Mouse (Mus musculus): ENCODE data around the gene Ptpru. TPM values are rescaled to one million over a fixed set of nuclear protein-coding genes. Genes with fewer than 3 reads are reported as not detected.

The Ptpru gene
- polyA plus RNA-seq, 1 experiment from 2014 or later = 7.6 TPM

Other genes starting within 250 kb of the Ptpru start
- gene Mecr, start 5.2 kb upstream of the Ptpru start, polyA plus RNA-seq (2016; fragmentation: Nextera tagmentation; extraction: Ambion mirVana) = 45.9 and 52.5 TPM in 2 replicates
- gene Srsf4, start 35.3 kb upstream of the Ptpru start, polyA plus RNA-seq (2016; fragmentation: Nextera tagmentation; extraction: Ambion mirVana) = 81.0 and 96.1 TPM in 2 replicates
- gene Tmem200b, start 83.5 kb upstream of the Ptpru start, polyA plus RNA-seq (2016; fragmentation: Nextera tagmentation; extraction: Ambion mirVana) = 2.1 and 3.5 TPM in 2 replicates
- 0.10 TPM in 1 of 2 replicates, not detected in the other for gene Gm10300, start 236.4 kb upstream of the Ptpru start, polyA plus RNA-seq (2016; fragmentation: Nextera tagmentation; extraction: Ambion mirVana)
- gene Epb41, start 237.0 kb upstream of the Ptpru start, polyA plus RNA-seq (2016; fragmentation: Nextera tagmentation; extraction: Ambion mirVana) = 73.5 and 78.8 TPM in 2 replicates